Mouse (Mus musculus): Measurements from ENCODE around the gene St6galnac6.

The St6galnac6 gene

DNA sequence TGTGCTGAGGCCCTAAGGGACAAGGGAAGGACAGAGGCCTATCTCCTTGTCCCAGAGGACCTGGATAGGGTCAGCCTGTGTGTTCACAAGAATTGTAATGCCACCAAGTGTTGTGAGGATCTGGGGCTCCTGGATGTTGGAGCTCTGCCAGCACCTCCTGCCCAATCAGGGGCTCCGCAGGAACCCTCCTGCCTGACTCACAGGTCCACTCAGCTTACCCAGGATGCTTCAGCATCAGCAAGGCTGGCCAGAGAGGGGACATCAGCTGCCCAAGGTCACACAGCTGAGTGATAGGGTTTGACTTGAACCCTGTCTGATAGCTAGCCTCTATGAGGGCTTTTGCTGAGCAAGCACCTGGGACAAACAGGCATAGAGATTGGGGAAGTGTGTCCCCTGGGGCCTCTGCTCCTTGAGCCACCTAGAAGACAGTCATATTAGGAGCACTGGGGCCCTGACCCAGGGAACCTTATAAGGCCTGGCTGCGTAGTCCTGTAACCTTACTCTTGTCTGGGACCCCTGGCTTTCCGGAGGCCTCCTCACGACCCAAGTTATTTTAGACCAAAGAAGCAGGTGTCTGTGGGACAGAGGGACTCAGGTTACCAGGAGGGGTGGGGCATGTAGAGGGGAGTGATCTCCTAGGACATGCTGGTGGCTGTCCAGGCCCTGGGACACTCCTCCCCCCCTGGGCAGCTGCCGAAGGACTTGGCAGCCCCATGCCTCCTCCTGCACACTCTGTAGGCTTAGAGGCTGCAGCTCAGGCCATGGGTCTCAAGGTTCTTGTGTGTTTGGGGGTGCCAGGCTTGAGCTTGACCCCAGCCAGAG, 26.6 kb downstream of the St6galnac6 start:
- Histone ChIP-seq H3K27me3 (ENCODE audit: insufficient read depth, low read length) (no peaks in the 10 kb centered on the region), H3K4me1 (replicated peaks; ENCODE audit: low read depth, low read length) (peaks cover 78% of the 10 kb centered on the region), H3K4me3 (replicated peaks; ENCODE audit: low read length) (peak overlapping the region; percentile 60), H3K9me3 (ENCODE audit: low read length) (no peaks in the 10 kb centered on the region), H3K36me3 (ENCODE audit: insufficient read depth, low read length) (peaks cover 7% of the 10 kb centered on the region)
- TF ChIP-seq NANOG (IDR thresholded peaks at IDR 0.05; ENCODE audit: borderline replicate concordance, low read length): no peak
- TF ChIP-seq POU5F1 (IDR thresholded peaks at IDR 0.05; ENCODE audit: borderline replicate concordance, low read length): no peak
- TF ChIP-seq CTCF (conservative IDR thresholded peaks at IDR 0.05; ENCODE audit: low read length): no peak

DNA sequence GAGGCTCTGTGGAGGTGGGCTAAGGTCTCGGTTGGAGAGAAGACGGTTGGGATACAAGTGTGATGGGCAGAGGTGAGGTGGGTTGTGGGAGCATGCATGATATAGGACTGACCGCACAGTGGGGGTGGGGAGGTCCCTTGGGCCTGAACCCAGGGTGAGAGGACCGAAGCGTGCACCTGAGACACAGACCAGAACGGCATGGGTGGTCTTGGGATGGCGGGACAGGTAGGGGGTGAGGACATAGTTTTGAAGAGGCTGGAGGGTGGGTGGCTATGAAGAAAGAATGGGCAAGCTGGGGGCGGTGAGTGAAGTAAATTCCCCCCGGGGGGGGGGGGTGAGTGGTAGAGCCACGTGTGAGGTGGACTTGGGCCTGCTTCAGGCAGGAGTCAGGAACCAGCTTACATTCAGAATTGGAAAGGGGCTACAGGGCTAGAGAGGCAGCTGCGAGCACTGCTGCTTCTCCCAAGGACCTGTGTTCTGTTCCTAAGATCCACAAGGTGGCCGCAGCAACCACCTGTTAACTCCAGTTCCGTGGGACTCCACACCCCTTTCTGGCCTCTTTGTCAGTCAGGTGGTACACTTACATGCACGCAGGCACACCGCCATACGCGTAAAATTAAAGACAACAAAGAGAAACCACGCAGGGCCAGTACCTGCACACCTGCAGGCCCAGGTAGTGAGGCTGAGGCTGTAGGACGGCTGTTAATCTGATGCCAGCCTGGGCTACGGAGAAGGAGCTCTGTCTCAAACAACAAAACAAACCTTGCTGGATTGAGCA, 27.9 kb downstream of the St6galnac6 start:
- Histone ChIP-seq H3K9me3 (ENCODE audit: low read length) (no peaks in the 10 kb centered on the region), H3K4me1 (replicated peaks; ENCODE audit: low read depth, low read length) (peaks cover 85% of the 10 kb centered on the region), H3K4me3 (replicated peaks; ENCODE audit: low read length) (peak overlapping the region; percentile 78), H3K36me3 (ENCODE audit: insufficient read depth, low read length) (peaks cover 20% of the 10 kb centered on the region), H3K27me3 (ENCODE audit: insufficient read depth, low read length) (no peaks in the 10 kb centered on the region)
- TF ChIP-seq POU5F1 (IDR thresholded peaks at IDR 0.05; ENCODE audit: borderline replicate concordance, low read length) (no peak), CTCF (conservative IDR thresholded peaks at IDR 0.05; ENCODE audit: low read length) (no peak)

DNA sequence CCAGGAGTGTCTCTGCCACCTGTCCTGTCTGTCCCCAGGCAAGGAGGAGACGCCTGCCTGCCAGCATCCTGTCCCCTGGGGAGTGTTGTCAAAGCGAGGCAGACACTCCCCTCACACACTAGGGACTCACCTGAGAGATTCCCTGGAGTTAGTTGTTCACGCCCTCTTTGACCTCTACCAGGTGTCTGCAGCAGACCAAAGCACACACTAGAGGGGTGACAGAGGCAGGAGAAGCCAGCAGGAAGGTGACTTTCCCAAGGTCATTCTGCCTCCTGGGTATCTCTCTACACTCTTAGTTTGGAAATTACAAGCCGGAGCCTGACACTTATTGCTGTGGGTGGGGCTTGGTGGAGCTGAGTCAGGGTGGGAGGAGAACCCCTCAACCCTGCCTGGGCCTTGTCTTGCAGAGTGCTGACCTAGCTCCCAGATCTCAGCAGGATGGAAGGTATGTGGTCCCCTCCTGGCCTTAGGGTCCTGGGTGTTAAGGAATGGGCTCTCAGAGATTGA, 28.6 kb downstream of the St6galnac6 start:
- Histone ChIP-seq H3K36me3 (ENCODE audit: insufficient read depth, low read length) (peaks cover 27% of the 10 kb centered on the region), H3K4me1 (replicated peaks; ENCODE audit: low read depth, low read length) (peaks cover 90% of the 10 kb centered on the region), H3K4me3 (replicated peaks; ENCODE audit: low read length) (peak overlapping the region; percentile 78), H3K9me3 (ENCODE audit: low read length) (no peaks in the 10 kb centered on the region), H3K27me3 (ENCODE audit: insufficient read depth, low read length) (no peaks in the 10 kb centered on the region)
- no peak for TF ChIP-seq POU5F1 (IDR thresholded peaks at IDR 0.05; ENCODE audit: borderline replicate concordance, low read length)
- no peak for TF ChIP-seq CTCF (conservative IDR thresholded peaks at IDR 0.05; ENCODE audit: low read length)
- TF ChIP-seq NANOG (IDR thresholded peaks at IDR 0.05; ENCODE audit: borderline replicate concordance, low read length): no peak

DNA sequence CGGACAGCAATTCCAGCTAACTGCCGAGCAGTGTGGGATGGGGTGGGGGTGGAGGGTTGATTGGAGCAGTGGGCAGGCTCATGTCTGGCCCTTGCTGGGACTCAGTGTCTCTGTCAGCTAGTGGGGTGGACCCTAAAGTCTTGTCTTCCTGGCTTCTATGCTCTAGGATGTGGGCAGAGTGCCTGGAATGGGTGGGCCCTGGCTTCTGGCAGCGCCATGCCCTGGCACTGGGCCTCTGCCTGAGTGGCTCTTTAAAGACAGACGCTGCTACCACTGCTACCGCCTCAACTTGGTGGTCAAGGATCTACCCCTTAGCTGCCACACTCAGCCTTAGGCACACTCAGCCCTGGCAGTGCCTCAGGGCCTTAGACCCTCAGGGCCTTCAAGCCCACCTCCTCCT, 29.2 kb downstream of the St6galnac6 start:
- no peaks in the 10 kb centered on the region for H3K9me3 ChIP-seq (ENCODE audit: low read length)

DNA sequence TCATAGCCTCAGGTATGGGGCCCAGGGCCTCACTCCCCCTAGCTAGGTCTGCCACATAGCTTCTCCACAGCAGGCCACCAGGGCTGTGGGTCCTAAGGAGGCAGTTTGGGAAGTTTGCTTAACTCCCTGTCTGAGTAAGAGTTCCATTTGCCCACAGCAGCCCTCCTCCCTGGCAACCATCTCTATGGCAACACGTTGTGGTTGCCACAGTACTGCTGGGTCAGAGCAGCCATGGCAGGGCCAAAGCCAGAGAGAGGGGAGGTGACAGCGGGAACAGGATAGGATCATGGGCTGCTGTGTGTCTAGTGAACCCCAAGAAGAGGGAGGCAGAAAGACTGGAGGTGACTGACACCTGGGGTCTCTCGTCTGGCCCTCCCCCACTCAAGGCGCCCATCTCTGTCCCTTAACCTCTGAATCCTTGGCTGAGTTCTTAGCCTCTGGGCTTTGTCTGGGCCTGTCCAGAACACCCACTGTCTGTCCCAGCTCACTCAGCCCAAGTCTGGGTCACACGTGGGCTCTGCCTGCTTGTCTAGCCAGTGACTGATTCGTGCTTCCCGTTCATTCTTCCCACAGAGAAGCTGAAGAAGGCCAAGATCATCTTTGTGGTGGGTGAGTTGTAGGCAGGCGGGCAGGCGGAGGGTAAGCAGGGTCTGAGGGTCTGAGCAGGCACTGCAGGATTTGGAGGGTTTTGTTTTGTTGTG, 29.9 kb downstream of the St6galnac6 start:
- Histone ChIP-seq H3K36me3 (ENCODE audit: insufficient read depth, low read length) (peaks cover 40% of the 10 kb centered on the region), H3K9me3 (ENCODE audit: low read length) (no peaks in the 10 kb centered on the region), H3K27me3 (ENCODE audit: insufficient read depth, low read length) (no peaks in the 10 kb centered on the region), H3K4me3 (replicated peaks; ENCODE audit: low read length) (peak overlapping the region; percentile 78), H3K4me1 (replicated peaks; ENCODE audit: low read depth, low read length) (peaks cover 92% of the 10 kb centered on the region)
- no peak for TF ChIP-seq NANOG (IDR thresholded peaks at IDR 0.05; ENCODE audit: borderline replicate concordance, low read length)
- no peak for TF ChIP-seq POU5F1 (IDR thresholded peaks at IDR 0.05; ENCODE audit: borderline replicate concordance, low read length)
- no peak for TF ChIP-seq CTCF (conservative IDR thresholded peaks at IDR 0.05; ENCODE audit: low read length)

More for the DNA sequence above, 29.2 kb downstream of the St6galnac6 start:
- TF ChIP-seq POU5F1 (IDR thresholded peaks at IDR 0.05; ENCODE audit: borderline replicate concordance, low read length) (no peak), NANOG (IDR thresholded peaks at IDR 0.05; ENCODE audit: borderline replicate concordance, low read length) (no peak), CTCF (conservative IDR thresholded peaks at IDR 0.05; ENCODE audit: low read length) (no peak)
- Histone ChIP-seq H3K36me3 (ENCODE audit: insufficient read depth, low read length) (peaks cover 33% of the 10 kb centered on the region), H3K4me3 (replicated peaks; ENCODE audit: low read length) (peak overlapping the region; percentile 78), H3K27me3 (ENCODE audit: insufficient read depth, low read length) (no peaks in the 10 kb centered on the region), H3K4me1 (replicated peaks; ENCODE audit: low read depth, low read length) (peaks cover 96% of the 10 kb centered on the region)

DNA sequence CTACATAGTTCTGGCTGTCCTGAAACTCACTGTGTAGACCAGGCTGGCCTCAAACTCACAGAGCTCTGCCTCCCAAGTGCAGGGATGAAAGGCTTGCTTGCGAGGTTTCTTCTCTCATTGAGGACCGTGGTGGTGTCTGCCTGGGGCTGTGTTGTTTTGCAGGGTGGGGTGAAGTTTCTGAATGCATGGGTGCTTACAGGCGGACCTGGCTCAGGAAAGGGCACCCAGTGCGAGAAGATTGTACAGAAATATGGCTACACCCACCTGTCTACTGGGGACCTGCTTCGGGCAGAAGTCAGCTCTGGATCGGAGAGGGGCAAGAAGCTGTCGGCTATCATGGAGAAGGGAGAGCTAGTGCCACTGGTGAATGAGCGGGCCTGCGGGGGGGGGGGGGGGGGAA, 30.5 kb downstream of the St6galnac6 start:
- Histone ChIP-seq H3K27me3 (ENCODE audit: insufficient read depth, low read length) (no peaks in the 10 kb centered on the region), H3K4me3 (replicated peaks; ENCODE audit: low read length) (peak overlapping the region; percentile 78), H3K36me3 (ENCODE audit: insufficient read depth, low read length) (peaks cover 46% of the 10 kb centered on the region), H3K9me3 (ENCODE audit: low read length) (no peaks in the 10 kb centered on the region), H3K4me1 (replicated peaks; ENCODE audit: low read depth, low read length) (peaks cover 85% of the 10 kb centered on the region)
- TF ChIP-seq NANOG (IDR thresholded peaks at IDR 0.05; ENCODE audit: borderline replicate concordance, low read length): no peak
- TF ChIP-seq CTCF (conservative IDR thresholded peaks at IDR 0.05; ENCODE audit: low read length): no peak
- no peak for TF ChIP-seq POU5F1 (IDR thresholded peaks at IDR 0.05; ENCODE audit: borderline replicate concordance, low read length)

DNA sequence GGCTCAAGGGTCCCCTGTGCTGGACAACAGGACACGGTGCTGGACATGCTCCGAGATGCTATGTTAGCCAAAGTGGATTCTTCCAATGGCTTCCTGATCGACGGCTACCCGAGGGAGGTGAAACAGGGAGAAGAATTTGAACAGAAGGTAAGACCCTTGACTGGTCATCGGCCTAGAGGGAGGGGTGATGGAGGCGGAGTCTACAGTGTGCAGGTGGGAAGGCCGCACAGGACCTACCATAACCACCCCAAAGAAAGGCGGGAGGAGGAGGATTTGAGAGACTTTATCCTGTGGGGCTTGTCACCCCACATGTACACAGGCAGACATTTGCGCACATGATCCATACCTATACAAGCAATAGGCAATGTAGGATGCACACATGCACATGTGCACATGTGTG, 31.5 kb downstream of the St6galnac6 start:
- no peaks in the 10 kb centered on the region for H3K27me3 ChIP-seq (ENCODE audit: insufficient read depth, low read length)
- peaks cover 75% of the 10 kb centered on the region for H3K4me1 ChIP-seq (replicated peaks; ENCODE audit: low read depth, low read length)
- peaks cover 53% of the 10 kb centered on the region for H3K36me3 ChIP-seq (ENCODE audit: insufficient read depth, low read length)
- peak overlapping the region; percentile 78 for H3K4me3 ChIP-seq (replicated peaks; ENCODE audit: low read length)
- TF ChIP-seq POU5F1 (IDR thresholded peaks at IDR 0.05; ENCODE audit: borderline replicate concordance, low read length): no peak
- no peak for TF ChIP-seq NANOG (IDR thresholded peaks at IDR 0.05; ENCODE audit: borderline replicate concordance, low read length)
- TF ChIP-seq CTCF (conservative IDR thresholded peaks at IDR 0.05; ENCODE audit: low read length): no peak
- no peaks in the 10 kb centered on the region for H3K9me3 ChIP-seq (ENCODE audit: low read length)

Measured in E14TG2a.4 (cell line).